Mouse (Mus musculus) hindbrain, postnatal 0 days (tissue): Measurements from ENCODE around the gene Hist1h4h. TPM values are rescaled to one million over a fixed set of nuclear protein-coding genes. Genes with fewer than 3 reads are reported as not detected.
A peak's percentile ranks its signal among the peaks of the same experiment; 100 is the strongest.
"Not testable (repeated sequence)": the region's sequence is repeated elsewhere in the genome, so short reads cannot be mapped to it uniquely, and the experiment has no call there.

Experiments used
- ATAC-seq: fragments of 200-750 bp; cut with Nextera tagmentation; 2 replicates; pipeline ENCODE4 v1.8.0; 2017; ENCODE audit warnings: mild to moderate bottlenecking, moderate TSS enrichment, moderate library complexity
- DNase-seq: peaks from one replicate; pipeline ENCODE4 v3.0.0-alpha.2; 2015; ENCODE audit warnings: low spot score
- H3K27ac ChIP-seq: fragments of 300-500 bp; sonication (generic); 2 replicates; pipeline ENCODE4 v1.5.1; 2014; ENCODE audit warnings: mild to moderate bottlenecking
- H3K27me3 ChIP-seq: fragments of 300-500 bp; sonication (generic); 2 replicates; pipeline ENCODE4 v1.6.1; 2014; ENCODE audit warnings: low read length, mixed read lengths; ENCODE audit not compliant: insufficient read depth
- H3K36me3 ChIP-seq: fragments of 300-500 bp; sonication (generic); 2 replicates; pipeline ENCODE4 v1.6.1; 2014; ENCODE audit warnings: low read length, mixed read lengths; ENCODE audit not compliant: insufficient read depth
- H3K4me1 ChIP-seq: fragments of 300-500 bp; sonication (generic); 2 replicates; pipeline ENCODE4 v1.6.1; 2014; ENCODE audit warnings: antibody characterized with exemption, low read length, mixed read lengths; ENCODE audit not compliant: insufficient read depth
- H3K4me2 ChIP-seq: fragments of 300-500 bp; sonication (generic); 2 replicates; pipeline ENCODE4 v1.6.1; 2014; ENCODE audit warnings: low read depth, mild to moderate bottlenecking, low read length, moderate library complexity, mixed read lengths
- H3K4me3 ChIP-seq: fragments of 300-500 bp; sonication (generic); 2 replicates; pipeline ENCODE4 v1.5.1; 2014; ENCODE audit warnings: low read length
- H3K9ac ChIP-seq: fragments of 300-500 bp; sonication (generic); replicated peaks from 2 replicates; pipeline ENCODE4 v1.6.1; 2014; ENCODE audit warnings: mild to moderate bottlenecking, low read length, moderate library complexity, mixed read lengths
- H3K9me3 ChIP-seq: fragments of 300-500 bp; sonication (generic); 2 replicates; pipeline ENCODE4 v1.6.1; 2016; ENCODE audit warnings: low read length, mixed read lengths
- CTCF ChIP-seq: IDR thresholded peaks from 2 replicates; pipeline ENCODE4 v1.5.1; 2016; ENCODE audit warnings: antibody characterized with exemption, control low read depth, low read depth
- WGBS: fragments of 180-500 bp; shearing (Covaris S2); extraction: QIAGEN DNeasy Blood & Tissue Kit; methylation state at CpG from one replicate; pipeline ENCODE4 v1.1.7; 2014; 5-methylcytosine and 5-hydroxymethylcytosine counted together
- polyA plus RNA-seq: library from polyadenylated mRNA; unstranded; fragments of >200 nt; fragmentation: Nextera tagmentation; extraction: Ambion mirVana; gene quantifications from 2 replicates; pipeline ENCODE4 v1.2.1, GENCODE M21; 2015
- total RNA-seq: library from RNA; depleted of rRNA; stranded (reverse); fragments of >200 nt; gene quantifications from 2 replicates; pipeline ENCODE4 v1.2.3, GENCODE M21; 2014

Hist1h4h gene
- total and polyA plus RNA-seq, 2 experiments from 2014 or later, result 4.2 to 3,828 TPM

- DNase-seq, result peak; percentile 94
These were observed 25.1 kb downstream of the Hist1h4h start for GRCm38 (mm10) chr13:23555839-23556416.

GRCm38 (mm10) chr13:23556906-23557305, 26.1 kb downstream of the Hist1h4h start:
- DNase-seq (no peak), ATAC-seq (no peak)
- no peak overlapping the region for H3K9ac ChIP-seq
- H3K36me3 ChIP-seq, result no peaks in the 10 kb centered on the region
- H3K27ac ChIP-seq, result no peak overlapping the region
- no peaks in the 10 kb centered on the region for H3K9me3 ChIP-seq
- H3K4me3 ChIP-seq, result no peak overlapping the region
- peak overlapping the region; percentile 81 for H3K4me2 ChIP-seq
- no peak for TF ChIP-seq CTCF
- peaks cover 7% of the 10 kb centered on the region for H3K4me1 ChIP-seq
- 72% methylated on average over 3 of the region's 3 CpGs for WGBS
- no peaks in the 10 kb centered on the region for H3K27me3 ChIP-seq

More at GRCm38 (mm10) chr13:23555839-23556416, 25.1 kb downstream of the Hist1h4h start:
- H3K36me3 ChIP-seq, result no peaks in the 10 kb centered on the region
- TF ChIP-seq CTCF, result no peak
- H3K9me3 ChIP-seq, result no peaks in the 10 kb centered on the region
- H3K4me3 ChIP-seq, result peak overlapping the region; percentile 47
- peak overlapping the region; percentile 81 for H3K4me2 ChIP-seq
- H3K27me3 ChIP-seq, result no peaks in the 10 kb centered on the region
- H3K9ac ChIP-seq, result peak overlapping the region; percentile 35
- peaks cover 7% of the 10 kb centered on the region for H3K4me1 ChIP-seq
- under 1% methylated on average over 18 of the region's 18 CpGs for WGBS
- peak overlapping the region; percentile 76 for H3K27ac ChIP-seq
- peak; percentile 77 for ATAC-seq

GRCm38 (mm10) chr13:23560699-23561098, 29.8 kb downstream of the Hist1h4h start:
- 10% methylated on average over 2 of the region's 2 CpGs for WGBS
- H3K4me2 ChIP-seq, H3K9ac ChIP-seq, H3K27me3 ChIP-seq, H3K27ac ChIP-seq, H3K4me1 ChIP-seq, H3K4me3 ChIP-seq, H3K36me3 ChIP-seq, DNase-seq, ATAC-seq, H3K9me3 ChIP-seq: not testable (repeated sequence)

GRCm38 (mm10) chr13:23561531-23561882, 30.7 kb downstream of the Hist1h4h start:
- H3K9me3 ChIP-seq, H3K27me3 ChIP-seq, H3K9ac ChIP-seq, H3K36me3 ChIP-seq, DNase-seq, H3K4me1 ChIP-seq, ATAC-seq: not testable (repeated sequence)
- H3K27ac ChIP-seq, result peak overlapping the region; percentile 95; the same call in 1 of the 2 replicates
- peak overlapping the region; percentile 86; the same call in 1 of the 2 replicates for H3K4me2 ChIP-seq
- peak overlapping the region; percentile 44 for H3K4me3 ChIP-seq
- WGBS, result 0% methylated on average over 2 of the region's 5 CpGs

- H3K27me3 ChIP-seq, H3K36me3 ChIP-seq, H3K9me3 ChIP-seq, H3K4me1 ChIP-seq: not testable (repeated sequence)
- peak within 1 kb of the TSS; percentile 95 for H3K27ac ChIP-seq
- H3K9ac ChIP-seq, result peak within 1 kb of the TSS; percentile 58
- H3K4me2 ChIP-seq, result peak within 1 kb of the TSS; percentile 86
- DNase-seq (peak; percentile 99), ATAC-seq (peak; percentile 96)
- H3K4me3 ChIP-seq, result peak within 1 kb of the TSS; percentile 44
- under 1% methylated on average over 33 of the region's 67 CpGs for WGBS
These were observed 31.2 kb downstream of the Hist1h4h start, which contains the start of gene Hist1h3e for GRCm38 (mm10) chr13:23561883-23562659. Gene Hist1h3e (minus strand): TSS chr13:23562369.

GRCm38 (mm10) chr13:23562699-23563462, 32.0 kb downstream of the Hist1h4h start:
- Histone ChIP-seq H3K4me3 (peak overlapping the region; percentile 44), H3K4me2 (peak overlapping the region; percentile 86), H3K27me3 (no peaks in the 10 kb centered on the region), H3K27ac (peak overlapping the region; percentile 95), H3K36me3 (no peaks in the 10 kb centered on the region), H3K9me3 (no peaks in the 10 kb centered on the region), H3K4me1 (no peaks in the 10 kb centered on the region), H3K9ac (peak overlapping the region; percentile 58)
- WGBS, result 3% methylated on average over 18 of the region's 18 CpGs
- DNase-seq (peak; percentile 86), ATAC-seq (peak; percentile 70)
- peak; percentile 71 for TF ChIP-seq CTCF
